Mouse (Mus musculus) left cerebral cortex, adult 9 months (tissue): ENCODE results near the gene Glb1.

Experiments
- DNase-seq, 2 experiments: peaks; one replicate each; pipeline ENCODE4 v3.0.0; 2022; ENCODE audit warnings: low spot score in 2 of 2

The Glb1 gene

GRCm38 (mm10) chr9:114442893-114443292, 42.0 kb downstream of the Glb1 start:
- no peak for DNase-seq

GRCm38 (mm10) chr9:114443351-114443750, 42.5 kb downstream of the Glb1 start:
- no peak for DNase-seq

- no peak for DNase-seq
These were observed 46.0 kb downstream of the Glb1 start for GRCm38 (mm10) chr9:114446887-114447286.

GRCm38 (mm10) chr9:114448700-114449099, 47.8 kb downstream of the Glb1 start:
- no peak for DNase-seq

GRCm38 (mm10) chr9:114449120-114449754, 48.4 kb downstream of the Glb1 start:
- DNase-seq, result no peak

- no peak for DNase-seq
These were observed 50.7 kb downstream of the Glb1 start for GRCm38 (mm10) chr9:114451615-114452014.

GRCm38 (mm10) chr9:114452418-114452817, 51.5 kb downstream of the Glb1 start:
- no peak for DNase-seq

GRCm38 (mm10) chr9:114455420-114455819, 54.5 kb downstream of the Glb1 start:
- no peak for DNase-seq

- DNase-seq, result no peak
These were observed 57.6 kb downstream of the Glb1 start for GRCm38 (mm10) chr9:114458436-114458835.

GRCm38 (mm10) chr9:114462569-114462968, 61.7 kb downstream of the Glb1 start:
- DNase-seq, result no peak

GRCm38 (mm10) chr9:114465442-114465841, 64.6 kb downstream of the Glb1 start:
- no peak for DNase-seq

- DNase-seq, result no peak
These were observed 66.0 kb downstream of the Glb1 start for GRCm38 (mm10) chr9:114466871-114467270.

GRCm38 (mm10) chr9:114468217-114468616, 67.3 kb downstream of the Glb1 start:
- DNase-seq, result no peak

GRCm38 (mm10) chr9:114468701-114469100, 67.8 kb downstream of the Glb1 start:
- no peak for DNase-seq

GRCm38 (mm10) chr9:114471892-114472291, 71.0 kb downstream of the Glb1 start:
- DNase-seq, result no peak

GRCm38 (mm10) chr9:114477019-114477418, 76.1 kb downstream of the Glb1 start:
- no peak for DNase-seq

GRCm38 (mm10) chr9:114480940-114481339, 80.1 kb downstream of the Glb1 start:
- no peak for DNase-seq

GRCm38 (mm10) chr9:114484771-114485170, 83.9 kb downstream of the Glb1 start:
- DNase-seq, result no peak

GRCm38 (mm10) chr9:114486808-114487207, 85.9 kb downstream of the Glb1 start:
- DNase-seq, result no peak

- DNase-seq, result no peak
These were observed 86.8 kb downstream of the Glb1 start for GRCm38 (mm10) chr9:114487481-114488258.

- DNase-seq, result no peak
These were observed 95.6 kb downstream of the Glb1 start for GRCm38 (mm10) chr9:114496469-114496868.

- DNase-seq, result peak in 1 of 2 experiments; percentile 78
These were observed 97.3 kb downstream of the Glb1 start for GRCm38 (mm10) chr9:114498218-114498617.

GRCm38 (mm10) chr9:114499783-114500515, 99.1 kb downstream of the Glb1 start:
- DNase-seq, result peak in 1 of 2 experiments; percentile 57
